Mouse (Mus musculus) heart, adult 11 months (tissue): ENCODE measurements around the gene Gm2007.
"Not testable (repeated sequence)": the region's sequence is repeated elsewhere in the genome, so short reads cannot be mapped to it uniquely, and the experiment has no call there.

Experiments used
- DNase-seq: peaks from one replicate; pipeline ENCODE4 v3.0.0; 2022

Gene Gm2007

GRCm38 (mm10) chr2:175741237-175741636 lies at the start of gene Gm2007:
Gm2007 (plus strand) TSS chr2:175741537.
- DNase-seq = not testable (repeated sequence)

- not testable (repeated sequence) for DNase-seq
These were observed 37.8 kb upstream of the Gm2007 start, which contains the start of gene Zfp969 for GRCm38 (mm10) chr2:175703546-175703945. Zfp969 (minus strand) TSS chr2:175703646.

DNA sequence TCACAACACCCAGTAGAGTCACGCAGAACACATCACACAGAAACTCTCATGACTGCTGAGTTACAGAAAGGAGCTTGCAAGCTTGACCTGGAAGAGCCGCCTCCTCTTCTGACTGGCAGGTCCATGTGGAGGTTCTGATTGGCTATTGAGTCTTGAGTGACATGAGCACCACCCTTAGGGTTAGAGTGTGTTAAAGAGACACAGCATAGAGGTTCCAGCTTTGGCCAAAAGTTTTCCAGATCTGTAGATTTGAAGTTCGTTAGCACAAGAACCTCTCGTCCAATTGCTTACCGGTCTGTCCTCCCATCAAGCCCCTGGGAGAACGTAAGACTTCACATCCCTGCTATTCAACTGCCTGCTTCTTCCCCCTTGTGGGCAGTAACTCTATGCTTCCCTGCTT lies 59.7 kb downstream of the Gm2007 start, which contains the start of gene Gm14288:
TSS of gene Gm14288 (minus strand) at position 101 of the 400 bp plus-strand sequence.
- not testable (repeated sequence) for DNase-seq
